Mouse (Mus musculus) embryonic facial prominence, embryonic 12.5 days (tissue): ENCODE measurements around the gene Arhgap32. TPM values are rescaled to one million over a fixed set of nuclear protein-coding genes. Genes with fewer than 3 reads are reported as not detected.

Experiments
- ATAC-seq: fragments of 200-750 bp; cut with Nextera tagmentation; 2 replicates; pipeline ENCODE4 v1.8.0; 2017; ENCODE audit not compliant: insufficient number of reproducible peaks, insufficient read depth, low FRiP score, low TSS enrichment
- H3K27ac ChIP-seq: fragments of 300-500 bp; sonication (generic); 2 replicates; pipeline ENCODE4 v1.5.1; 2016; ENCODE audit warnings: mild to moderate bottlenecking
- H3K27me3 ChIP-seq: fragments of 300-500 bp; sonication (generic); 2 replicates; pipeline ENCODE4 v1.6.1; 2016; ENCODE audit warnings: mild to moderate bottlenecking, moderate library complexity
- H3K36me3 ChIP-seq: fragments of 300-500 bp; sonication (generic); 2 replicates; pipeline ENCODE4 v1.6.1; 2016; ENCODE audit warnings: mild to moderate bottlenecking
- H3K4me1 ChIP-seq: fragments of 300-500 bp; sonication (generic); 2 replicates; pipeline ENCODE4 v1.6.1; 2016
- H3K4me2 ChIP-seq: fragments of 300-500 bp; sonication (generic); replicated peaks from 2 replicates; pipeline ENCODE4 v1.6.1; 2016; ENCODE audit warnings: mild to moderate bottlenecking, moderate library complexity
- H3K4me3 ChIP-seq: fragments of 300-500 bp; sonication (generic); 2 replicates; pipeline ENCODE4 v1.5.1; 2016; ENCODE audit warnings: mild to moderate bottlenecking
- H3K9ac ChIP-seq: fragments of 300-500 bp; sonication (generic); 2 replicates; pipeline ENCODE4 v1.6.1; 2016; ENCODE audit warnings: mild to moderate bottlenecking, moderate library complexity
- H3K9me3 ChIP-seq: fragments of 300-500 bp; sonication (generic); 2 replicates; pipeline ENCODE4 v1.6.1; 2016; ENCODE audit warnings: mild to moderate bottlenecking, moderate library complexity
- WGBS: fragments of 180-500 bp; shearing (Covaris S2); methylation state at CpG from one replicate; pipeline ENCODE4 v1.1.7; 2016; 5-methylcytosine and 5-hydroxymethylcytosine counted together
- polyA plus RNA-seq: library from polyadenylated mRNA; unstranded; fragments of >200 nt; fragmentation: Nextera tagmentation; extraction: Ambion mirVana; gene quantifications from 2 replicates; pipeline ENCODE4 v1.2.1, GENCODE M21; 2016

The Arhgap32 gene
- polyA plus RNA-seq, 1 experiment from 2014 or later = 6.1 TPM

DNA sequence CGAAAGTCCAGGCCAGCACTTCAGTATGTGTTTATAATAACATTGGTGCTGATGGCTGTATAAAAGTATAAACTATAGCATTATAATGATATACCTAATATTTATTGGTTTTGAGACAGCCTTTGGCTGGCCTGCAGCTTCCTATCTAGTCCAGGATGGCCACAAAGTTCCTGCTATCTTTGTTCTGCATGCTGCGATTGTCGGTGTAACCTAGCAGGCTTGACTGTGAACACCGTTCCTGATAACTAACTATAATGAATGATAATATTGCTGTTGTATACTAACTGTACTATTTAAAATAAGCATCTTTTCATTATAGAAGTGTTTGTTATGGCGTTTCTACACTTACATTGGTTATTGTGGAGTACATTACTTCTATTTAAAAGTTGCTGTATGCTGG, 124.5 kb downstream of the Arhgap32 start:
- no peak for ATAC-seq
- 92% methylated on average over 5 of the region's 5 CpGs for WGBS

DNA sequence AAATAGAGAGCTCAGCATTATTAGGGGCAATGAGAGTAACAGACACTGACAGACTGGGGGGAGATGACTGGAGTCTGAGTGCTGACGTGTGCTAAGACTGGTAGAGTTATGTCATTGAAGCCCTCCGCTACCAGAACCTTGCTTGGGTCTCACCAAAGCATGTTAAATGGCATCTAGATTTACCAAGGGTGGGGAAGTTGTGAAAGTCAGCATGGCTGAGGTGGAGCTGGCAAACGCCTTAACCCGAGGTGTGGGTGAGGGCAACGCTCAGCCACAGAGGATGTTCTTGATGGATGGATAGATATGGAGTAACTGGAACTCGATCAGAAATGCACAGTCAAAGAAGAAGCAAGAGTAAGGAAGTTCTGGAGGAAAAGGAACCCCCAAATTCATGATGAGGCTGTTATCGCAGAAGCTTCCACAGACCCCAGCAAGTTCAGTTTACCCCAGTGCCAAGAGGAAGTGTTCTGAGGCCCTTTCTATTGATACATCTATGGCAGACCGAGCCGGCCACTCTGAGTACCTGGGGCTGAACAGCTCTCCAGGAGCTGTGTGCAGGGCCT, 125.8 kb downstream of the Arhgap32 start:
- 86% methylated on average over 9 of the region's 9 CpGs for WGBS
- Histone ChIP-seq H3K4me1 (0 out of 2 replicates have a peak, but pooled peaks cover 3% of the 10 kb centered on the region), H3K27me3 (no peaks in the 10 kb centered on the region), H3K4me2 (no peak overlapping the region), H3K4me3 (no peak overlapping the region), H3K27ac (no peak overlapping the region), H3K9ac (no peak overlapping the region), H3K36me3 (0 out of 2 replicates have a peak, but pooled peaks cover 4% of the 10 kb centered on the region), H3K9me3 (no peaks in the 10 kb centered on the region)
- no peak for ATAC-seq

More for the DNA sequence above, 124.5 kb downstream of the Arhgap32 start:
- Histone ChIP-seq H3K9ac (no peak overlapping the region), H3K4me3 (no peak overlapping the region), H3K9me3 (no peaks in the 10 kb centered on the region), H3K36me3 (no peaks in the 10 kb centered on the region), H3K4me2 (no peak overlapping the region), H3K27ac (no peak overlapping the region), H3K4me1 (no peaks in the 10 kb centered on the region), H3K27me3 (no peaks in the 10 kb centered on the region)

DNA sequence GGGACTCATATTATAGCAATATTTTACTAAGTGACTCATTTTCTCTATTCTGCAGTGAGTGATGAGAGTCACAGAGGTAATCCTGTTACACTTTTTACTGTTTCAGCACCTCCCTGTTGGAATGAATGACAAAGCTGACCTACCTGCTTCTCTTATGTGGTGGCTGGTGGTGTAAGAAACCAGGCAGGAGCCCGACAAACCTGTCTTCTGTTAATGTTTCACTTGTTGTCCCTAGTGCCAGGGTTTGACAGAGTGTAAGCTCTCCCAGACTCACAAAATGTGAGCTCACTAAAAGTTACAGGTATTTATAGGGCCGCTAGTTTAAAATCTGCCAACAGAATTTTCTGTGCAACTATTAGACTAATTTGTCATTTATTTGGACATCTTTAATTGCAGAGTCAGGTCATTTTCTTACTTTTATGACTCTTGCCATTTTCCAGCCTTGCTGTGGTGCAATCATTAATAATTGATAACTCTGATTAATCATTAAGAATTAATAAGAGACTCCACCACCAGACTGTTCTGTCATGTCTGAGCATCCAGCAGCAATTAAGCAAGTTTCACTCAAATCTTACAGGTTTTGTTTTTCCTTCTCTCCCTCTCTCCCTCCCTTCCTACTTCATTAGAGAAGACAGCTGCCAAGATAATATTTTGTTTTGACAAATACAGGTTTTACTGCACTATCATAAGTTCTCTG, 127.1 kb downstream of the Arhgap32 start:
- Histone ChIP-seq H3K4me3 (no peak overlapping the region), H3K27ac (no peak overlapping the region), H3K9ac (no peak overlapping the region), H3K4me1 (0 out of 2 replicates have a peak, but pooled peaks cover 3% of the 10 kb centered on the region), H3K27me3 (no peaks in the 10 kb centered on the region), H3K36me3 (peaks cover 11% of the 10 kb centered on the region; the same call in 1 of the 2 replicates), H3K4me2 (no peak overlapping the region), H3K9me3 (no peaks in the 10 kb centered on the region)
- WGBS = 71% methylated on average over 2 of the region's 2 CpGs
- no peak for ATAC-seq

DNA sequence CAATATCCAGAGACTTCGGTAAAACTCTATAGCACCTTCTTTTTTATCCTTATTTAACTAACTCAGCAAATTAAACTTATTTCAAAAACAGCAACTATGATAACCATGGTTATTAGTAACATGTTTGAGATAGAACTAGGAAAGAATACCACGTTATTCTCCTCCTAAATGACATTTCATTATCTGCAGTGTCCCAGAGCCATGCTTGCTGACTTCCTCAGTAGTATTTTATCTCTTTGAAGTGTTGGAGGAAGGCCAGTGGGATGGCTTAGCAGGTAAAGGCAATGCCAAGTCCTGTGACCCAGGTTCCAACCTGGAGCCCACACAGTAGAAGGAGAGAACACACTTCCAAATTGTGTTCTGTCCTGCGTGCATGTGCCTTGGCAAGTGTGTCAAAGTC, 129.3 kb downstream of the Arhgap32 start:
- H3K27ac ChIP-seq = no peak overlapping the region
- no peak for ATAC-seq
- H3K4me1 ChIP-seq = 0 out of 2 replicates have a peak, but pooled peaks cover 3% of the 10 kb centered on the region
- no peak overlapping the region for H3K4me2 ChIP-seq
- no peak overlapping the region for H3K9ac ChIP-seq
- H3K36me3 ChIP-seq = peaks cover 21% of the 10 kb centered on the region
- H3K27me3 ChIP-seq = no peaks in the 10 kb centered on the region
- no peak overlapping the region for H3K4me3 ChIP-seq
- WGBS = 91% methylated on average over 3 of the region's 3 CpGs
- H3K9me3 ChIP-seq = no peaks in the 10 kb centered on the region

DNA sequence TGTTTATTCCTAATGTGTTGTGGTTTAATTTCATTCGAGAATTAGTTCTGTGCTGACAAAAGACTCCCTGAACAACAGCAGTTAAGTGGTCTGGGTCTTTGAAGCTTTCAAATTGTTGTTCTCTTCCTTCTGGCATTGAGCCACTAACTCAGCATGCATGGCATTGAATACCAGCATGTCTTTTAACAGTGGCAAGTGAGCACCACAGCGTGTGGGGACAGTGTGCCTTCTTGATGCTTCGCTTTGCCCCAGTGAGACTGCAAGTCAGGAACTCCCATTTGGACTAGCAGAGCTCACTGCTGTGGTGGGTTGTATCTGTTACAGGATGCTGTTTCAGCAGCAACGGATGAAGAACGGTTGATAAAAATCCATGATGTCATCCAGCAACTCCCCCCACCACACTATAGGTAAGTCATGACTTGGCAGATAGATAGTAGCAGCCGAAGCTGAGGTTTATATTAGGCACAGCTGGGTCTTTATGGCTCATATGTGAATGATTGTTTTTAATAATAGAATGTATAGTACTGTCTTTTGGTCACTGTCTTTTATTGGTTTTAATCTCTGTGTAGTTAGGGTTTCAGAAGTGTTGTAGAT, 130.3 kb downstream of the Arhgap32 start:
- Histone ChIP-seq H3K36me3 (peaks cover 31% of the 10 kb centered on the region), H3K4me3 (no peak overlapping the region), H3K9ac (no peak overlapping the region), H3K4me1 (0 out of 2 replicates have a peak, but pooled peaks cover 3% of the 10 kb centered on the region), H3K27ac (no peak overlapping the region), H3K27me3 (no peaks in the 10 kb centered on the region), H3K4me2 (no peak overlapping the region), H3K9me3 (no peaks in the 10 kb centered on the region)
- ATAC-seq = no peak
- WGBS = 72% methylated on average over 6 of the region's 6 CpGs

DNA sequence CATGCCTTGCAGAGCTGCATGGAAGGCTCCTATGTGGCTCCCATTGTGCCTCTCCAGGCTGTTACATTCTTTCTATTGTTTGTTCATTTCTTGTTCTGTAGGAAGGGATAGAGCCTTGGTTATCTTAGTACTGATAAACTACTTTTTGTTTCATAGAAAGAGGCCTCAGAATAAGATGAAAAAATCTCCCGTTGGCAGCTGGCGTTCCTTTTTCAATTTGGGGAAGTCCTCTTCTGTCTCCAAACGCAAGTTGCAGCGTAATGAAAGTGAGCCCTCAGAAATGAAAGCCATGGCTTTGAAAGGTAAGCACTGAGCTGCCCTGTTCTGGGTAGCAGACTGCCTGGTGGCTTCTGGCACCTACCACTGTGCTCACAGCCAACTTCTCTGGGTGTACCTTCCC, 134.6 kb downstream of the Arhgap32 start:
- Histone ChIP-seq H3K9me3 (no peaks in the 10 kb centered on the region), H3K27me3 (no peaks in the 10 kb centered on the region), H3K9ac (no peak overlapping the region), H3K4me3 (no peak overlapping the region), H3K4me2 (no peak overlapping the region), H3K27ac (no peak overlapping the region), H3K36me3 (peaks cover 50% of the 10 kb centered on the region), H3K4me1 (0 out of 2 replicates have a peak, but pooled peaks cover 3% of the 10 kb centered on the region)
- WGBS = 89% methylated on average over 4 of the region's 4 CpGs
- no peak for ATAC-seq

DNA sequence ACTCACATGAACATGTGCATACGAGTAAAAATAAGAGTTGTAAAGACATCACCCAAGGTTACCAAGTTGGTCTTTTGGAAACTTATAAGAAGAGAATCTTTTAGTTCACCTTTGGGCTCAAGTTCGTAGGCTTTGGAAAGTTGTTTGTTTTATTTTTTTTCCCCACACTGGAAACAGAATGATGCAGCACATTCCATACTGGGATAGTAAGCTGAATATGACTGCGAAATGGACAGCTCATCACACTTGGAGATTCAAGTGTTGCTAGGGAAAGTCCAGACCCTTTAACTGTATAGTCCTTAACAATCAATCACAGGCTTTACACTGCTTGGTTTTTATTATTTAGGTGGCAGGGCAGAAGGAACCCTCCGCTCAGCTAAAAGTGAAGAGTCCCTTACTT, 137.8 kb downstream of the Arhgap32 start:
- no peaks in the 10 kb centered on the region for H3K9me3 ChIP-seq
- no peak overlapping the region for H3K4me2 ChIP-seq
- no peak overlapping the region for H3K4me3 ChIP-seq
- 90% methylated on average over 4 of the region's 4 CpGs for WGBS
- peaks cover 63% of the 10 kb centered on the region for H3K36me3 ChIP-seq
- H3K4me1 ChIP-seq = no peaks in the 10 kb centered on the region
- no peak overlapping the region for H3K9ac ChIP-seq
- no peaks in the 10 kb centered on the region for H3K27me3 ChIP-seq
- no peak overlapping the region for H3K27ac ChIP-seq
- ATAC-seq = no peak

DNA sequence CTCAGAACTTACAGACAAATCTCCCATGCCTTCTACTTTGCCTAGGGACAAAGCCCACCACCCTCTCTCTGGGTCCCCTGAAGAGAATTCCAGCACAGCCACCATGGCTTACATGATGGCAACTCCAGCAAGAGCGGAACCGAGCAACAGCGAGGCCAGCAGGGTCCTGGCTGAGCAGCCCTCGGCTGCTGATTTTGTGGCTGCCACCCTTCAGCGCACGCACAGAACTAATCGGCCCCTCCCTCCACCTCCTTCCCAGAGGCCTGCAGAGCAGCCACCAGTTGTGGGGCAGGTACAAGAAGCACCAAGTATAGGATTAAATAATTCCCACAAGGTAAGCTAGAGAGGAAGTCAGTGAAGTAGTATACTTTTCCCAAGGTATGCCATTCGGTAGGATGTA, 141.4 kb downstream of the Arhgap32 start:
- ATAC-seq = no peak
- H3K27ac ChIP-seq = no peak overlapping the region
- H3K4me1 ChIP-seq = no peaks in the 10 kb centered on the region
- H3K9ac ChIP-seq = no peak overlapping the region
- no peak overlapping the region for H3K4me3 ChIP-seq
- H3K36me3 ChIP-seq = peaks cover 60% of the 10 kb centered on the region
- H3K27me3 ChIP-seq = no peaks in the 10 kb centered on the region
- H3K9me3 ChIP-seq = no peaks in the 10 kb centered on the region
- H3K4me2 ChIP-seq = no peak overlapping the region
- 91% methylated on average over 8 of the region's 8 CpGs for WGBS

DNA sequence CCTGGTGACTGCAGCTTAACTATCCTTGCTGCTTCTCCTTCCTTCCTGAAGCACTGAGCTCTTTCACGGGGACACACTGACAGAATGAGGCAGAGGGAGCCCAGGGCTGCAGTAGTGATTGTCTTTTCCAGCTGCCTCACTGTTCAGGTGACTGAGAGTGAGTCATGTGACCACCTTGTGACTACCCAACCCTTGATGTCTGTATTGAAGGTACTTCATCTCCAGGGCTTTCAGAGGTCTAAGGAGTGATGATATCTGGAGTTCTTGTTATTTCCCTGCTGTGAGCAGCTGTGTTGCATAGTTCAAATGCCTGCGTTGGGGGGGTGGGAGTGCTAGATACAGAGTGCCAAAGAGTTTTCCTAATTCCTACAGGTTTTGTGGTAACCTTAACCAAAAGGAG, 141.9 kb downstream of the Arhgap32 start:
- Histone ChIP-seq H3K27ac (no peak overlapping the region), H3K27me3 (no peaks in the 10 kb centered on the region), H3K4me1 (no peaks in the 10 kb centered on the region), H3K4me2 (no peak overlapping the region), H3K9me3 (no peaks in the 10 kb centered on the region), H3K4me3 (no peak overlapping the region), H3K9ac (no peak overlapping the region), H3K36me3 (peaks cover 60% of the 10 kb centered on the region)
- no peak for ATAC-seq
- 84% methylated on average over 2 of the region's 2 CpGs for WGBS

DNA sequence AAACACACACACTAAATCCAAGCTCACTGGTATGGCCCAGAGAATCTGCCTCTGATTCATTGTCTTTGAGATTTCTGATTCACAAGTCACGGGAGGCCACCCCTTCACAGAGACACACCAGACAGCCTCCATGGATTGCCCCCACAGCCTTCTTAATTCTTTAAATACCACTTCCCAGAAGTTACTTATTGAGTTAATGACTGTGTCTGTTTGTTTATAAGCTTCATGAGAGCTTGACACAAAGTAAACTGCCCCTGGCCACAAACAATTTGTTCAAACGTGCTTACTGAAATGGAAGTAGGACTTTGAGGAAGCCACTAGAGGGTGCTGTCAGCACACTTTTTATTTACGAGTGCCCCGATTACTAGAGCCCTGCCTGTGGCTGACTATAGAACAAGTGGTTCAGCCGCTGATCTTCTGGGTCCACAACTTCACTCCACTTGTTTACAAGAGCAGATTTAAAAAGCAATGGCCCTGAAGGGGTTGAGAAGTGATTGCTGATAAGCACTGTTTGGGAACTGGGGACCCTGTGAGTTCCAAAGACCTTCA, 156.0 kb downstream of the Arhgap32 start:
- no peaks in the 10 kb centered on the region for H3K27me3 ChIP-seq
- H3K4me2 ChIP-seq = no peak overlapping the region
- no peak for ATAC-seq
- H3K36me3 ChIP-seq = no peaks in the 10 kb centered on the region
- H3K27ac ChIP-seq = no peak overlapping the region
- no peaks in the 10 kb centered on the region for H3K9me3 ChIP-seq
- H3K4me3 ChIP-seq = no peak overlapping the region
- no peaks in the 10 kb centered on the region for H3K4me1 ChIP-seq
- 8% methylated on average over 5 of the region's 5 CpGs for WGBS
- H3K9ac ChIP-seq = no peak overlapping the region

DNA sequence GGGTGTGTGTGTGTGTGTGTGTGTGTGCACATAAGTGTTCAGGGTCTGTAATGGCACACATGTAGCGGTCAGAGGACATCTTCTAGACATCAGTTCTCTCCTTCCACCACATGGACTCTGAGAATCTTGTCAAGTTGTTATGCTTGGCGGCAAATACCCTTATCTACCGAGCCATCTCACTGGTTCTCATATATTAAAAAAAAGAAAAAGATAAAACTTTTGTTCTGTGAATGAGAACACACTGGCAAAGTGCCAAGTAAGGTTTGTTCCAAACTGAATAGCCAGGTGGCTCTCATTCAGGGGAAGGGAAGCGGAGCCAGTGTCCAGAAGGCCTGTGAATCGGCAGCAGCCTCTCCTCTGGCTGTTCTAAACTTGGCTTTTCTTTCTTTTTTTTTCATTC, 162.1 kb downstream of the Arhgap32 start:
- H3K4me2 ChIP-seq = no peak overlapping the region
- H3K4me3 ChIP-seq = no peak overlapping the region
- H3K9ac ChIP-seq = no peak overlapping the region
- no peaks in the 10 kb centered on the region for H3K4me1 ChIP-seq
- WGBS = 87% methylated on average over 5 of the region's 5 CpGs
- H3K9me3 ChIP-seq = no peaks in the 10 kb centered on the region
- ATAC-seq = no peak
- no peak overlapping the region for H3K27ac ChIP-seq
- H3K36me3 ChIP-seq = no peaks in the 10 kb centered on the region
- H3K27me3 ChIP-seq = no peaks in the 10 kb centered on the region

DNA sequence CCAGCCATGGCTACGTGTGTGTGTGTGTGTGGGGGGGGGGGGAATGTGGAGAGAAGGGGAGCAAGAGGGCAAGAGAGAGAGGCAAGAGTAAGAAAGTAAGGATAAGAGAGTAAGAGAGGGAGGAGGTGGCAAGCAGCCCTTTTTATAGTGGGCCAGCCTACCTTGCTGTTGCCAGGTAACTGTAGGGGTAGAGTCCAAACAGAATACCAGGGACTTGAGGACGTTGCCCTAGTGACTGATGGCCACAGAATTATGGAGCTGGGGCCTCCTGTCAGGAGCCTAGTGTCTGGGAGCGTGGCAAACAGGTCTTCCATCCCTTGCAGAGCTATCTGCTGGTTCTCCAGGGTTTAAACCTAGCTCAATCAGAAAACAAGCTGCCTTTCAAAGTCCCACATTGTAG, 163.9 kb downstream of the Arhgap32 start:
- Histone ChIP-seq H3K4me2 (no peak overlapping the region), H3K9ac (no peak overlapping the region), H3K27me3 (no peaks in the 10 kb centered on the region), H3K4me1 (no peaks in the 10 kb centered on the region), H3K9me3 (no peaks in the 10 kb centered on the region), H3K27ac (no peak overlapping the region), H3K4me3 (no peak overlapping the region), H3K36me3 (no peaks in the 10 kb centered on the region)
- no peak for ATAC-seq
- 72% methylated on average over 3 of the region's 3 CpGs for WGBS
